Mouse (Mus musculus) heart, postnatal 0 days (tissue): ENCODE measurements around the gene Cdk14. TPM values are rescaled to one million over a fixed set of nuclear protein-coding genes. Genes with fewer than 3 reads are reported as not detected.

Experiments
- ATAC-seq: fragments of 200-750 bp; cut with Nextera tagmentation; 2 replicates; pipeline ENCODE4 v1.8.0; 2017; ENCODE audit warnings: low read depth, moderate number of reproducible peaks, moderate library complexity; ENCODE audit not compliant: insufficient read depth
- DNase-seq: peaks from one replicate; pipeline ENCODE4 v3.0.0-alpha.2; 2016; ENCODE audit warnings: low spot score
- H3K27ac ChIP-seq: fragments of 300-500 bp; sonication (generic); 2 replicates; pipeline ENCODE4 v1.5.1; 2014; ENCODE audit warnings: low read depth, mild to moderate bottlenecking
- H3K27me3 ChIP-seq: fragments of 300-500 bp; sonication (generic); 2 replicates; pipeline ENCODE4 v1.6.1; 2014; ENCODE audit warnings: low read length, mixed read lengths; ENCODE audit not compliant: control insufficient read depth, insufficient read depth
- H3K36me3 ChIP-seq: fragments of 300-500 bp; sonication (generic); replicated peaks from 2 replicates; pipeline ENCODE4 v1.6.1; 2014; ENCODE audit warnings: low read length, mixed read lengths; ENCODE audit not compliant: control insufficient read depth, insufficient read depth
- H3K4me1 ChIP-seq: fragments of 300-500 bp; sonication (generic); 2 replicates; pipeline ENCODE4 v1.6.1; 2014; ENCODE audit warnings: antibody characterized with exemption; ENCODE audit not compliant: control insufficient read depth, insufficient read depth
- H3K4me2 ChIP-seq: fragments of 300-500 bp; sonication (generic); 2 replicates; pipeline ENCODE4 v1.6.1; 2014; ENCODE audit warnings: low read depth, mild to moderate bottlenecking, low read length, moderate library complexity
- H3K4me3 ChIP-seq: fragments of 300-500 bp; sonication (generic); 2 replicates; pipeline ENCODE4 v1.5.1; 2014; ENCODE audit warnings: low read depth, low read length
- H3K9ac ChIP-seq: fragments of 300-500 bp; sonication (generic); replicated peaks from 2 replicates; pipeline ENCODE4 v1.6.1; 2014; ENCODE audit warnings: low read depth, low read length, mixed read lengths
- H3K9me3 ChIP-seq: fragments of 300-500 bp; sonication (generic); replicated peaks from 2 replicates; pipeline ENCODE4 v1.6.1; 2016; ENCODE audit warnings: low read length; ENCODE audit not compliant: control insufficient read depth
- CTCF ChIP-seq: IDR thresholded peaks from 2 replicates; pipeline ENCODE4 v1.5.1; 2016; ENCODE audit warnings: antibody characterized with exemption, control low read depth, low read depth
- EP300 ChIP-seq: IDR thresholded peaks from 2 replicates; pipeline ENCODE4 v1.6.1; 2016; ENCODE audit warnings: antibody characterized with exemption, low read depth
- WGBS: fragments of 180-500 bp; shearing (Covaris S2); extraction: QIAGEN DNeasy Blood & Tissue Kit; methylation state at CpG from one replicate; pipeline ENCODE4 v1.1.7; 2014; 5-methylcytosine and 5-hydroxymethylcytosine counted together
- polyA plus RNA-seq: library from polyadenylated mRNA; unstranded; fragments of >200 nt; fragmentation: Nextera tagmentation; extraction: Ambion mirVana; gene quantifications from 2 replicates; pipeline ENCODE4 v1.2.1, GENCODE M21; 2015
- total RNA-seq: library from RNA; depleted of rRNA; stranded (reverse); fragments of >200 nt; gene quantifications from 2 replicates; pipeline ENCODE4 v1.2.3, GENCODE M21; 2014; ENCODE audit warnings: low replicate concordance

Gene Cdk14
- total and polyA plus RNA-seq, 2 experiments from 2014 or later, result 5.8 to 17.5 TPM

GRCm38 (mm10) chr5:4898241-4898640, 521.9 kb downstream of the Cdk14 start:
- no peak for ATAC-seq
- Histone ChIP-seq H3K27me3 (no peaks in the 10 kb centered on the region), H3K27ac (no peak overlapping the region), H3K4me3 (no peak overlapping the region), H3K36me3 (no peaks in the 10 kb centered on the region), H3K4me1 (no peaks in the 10 kb centered on the region), H3K9me3 (no peaks in the 10 kb centered on the region), H3K9ac (no peak overlapping the region), H3K4me2 (no peak overlapping the region)
- TF ChIP-seq EP300, result no peak
- no peak for TF ChIP-seq CTCF
- no peak for DNase-seq
- WGBS, result 88% methylated on average over 2 of the region's 2 CpGs

GRCm38 (mm10) chr5:4894988-4895387, 525.1 kb downstream of the Cdk14 start:
- H3K27ac ChIP-seq, result no peak overlapping the region

GRCm38 (mm10) chr5:4893852-4894207, 526.3 kb downstream of the Cdk14 start:
- no peak overlapping the region for H3K4me2 ChIP-seq
- H3K27ac ChIP-seq, result no peak overlapping the region
- DNase-seq (no peak), ATAC-seq (no peak)
- no peaks in the 10 kb centered on the region for H3K4me1 ChIP-seq
- no peak overlapping the region for H3K9ac ChIP-seq
- TF ChIP-seq CTCF, result no peak
- TF ChIP-seq EP300, result no peak
- 65% methylated on average over 5 of the region's 5 CpGs for WGBS
- H3K27me3 ChIP-seq, result no peaks in the 10 kb centered on the region
- no peaks in the 10 kb centered on the region for H3K36me3 ChIP-seq
- H3K9me3 ChIP-seq, result no peaks in the 10 kb centered on the region
- no peak overlapping the region for H3K4me3 ChIP-seq

More at GRCm38 (mm10) chr5:4894988-4895387, 525.1 kb downstream of the Cdk14 start:
- Histone ChIP-seq H3K9me3 (no peaks in the 10 kb centered on the region), H3K27me3 (no peaks in the 10 kb centered on the region), H3K9ac (no peak overlapping the region), H3K4me2 (no peak overlapping the region), H3K4me1 (no peaks in the 10 kb centered on the region), H3K36me3 (no peaks in the 10 kb centered on the region), H3K4me3 (no peak overlapping the region)
- ATAC-seq (no peak), DNase-seq (no peak)
- no peak for TF ChIP-seq EP300
- no peak for TF ChIP-seq CTCF
- 83% methylated on average over 3 of the region's 3 CpGs for WGBS

DNA sequence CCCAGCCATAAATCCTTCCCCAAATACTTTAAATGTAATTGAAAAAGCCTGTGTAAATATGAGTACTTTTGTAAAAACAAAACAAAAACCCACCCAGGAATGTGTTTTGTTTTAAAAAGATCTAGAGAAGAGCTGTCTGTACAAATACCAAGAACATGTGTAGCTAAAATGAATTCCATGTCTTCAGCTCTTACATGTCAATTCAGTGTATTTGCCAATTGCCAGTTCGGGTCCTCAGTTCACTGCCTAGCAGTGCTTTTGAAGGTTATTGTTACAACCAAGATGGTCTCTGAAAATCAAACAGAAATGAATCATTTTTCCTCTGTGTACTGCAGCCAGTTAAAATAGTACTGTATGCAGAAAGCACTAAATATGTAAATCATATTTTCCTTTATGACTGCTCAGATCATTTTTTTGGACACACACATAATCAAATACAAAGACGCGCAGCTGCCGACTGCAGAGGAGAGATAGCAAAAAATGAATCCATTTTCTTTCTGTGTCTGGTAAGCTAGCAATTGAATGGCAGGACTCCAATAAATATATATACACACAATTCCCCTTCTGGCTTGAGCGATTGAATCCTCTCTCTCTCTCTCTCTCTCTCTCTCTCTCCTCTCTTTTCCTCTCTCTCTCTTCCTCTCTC, 526.8 kb downstream of the Cdk14 start:
- TF ChIP-seq CTCF (no peak), EP300 (no peak)
- no peak overlapping the region for H3K4me3 ChIP-seq
- DNase-seq, result no peak
- no peak for ATAC-seq
- no peaks in the 10 kb centered on the region for H3K27me3 ChIP-seq
- H3K9me3 ChIP-seq, result no peaks in the 10 kb centered on the region
- H3K27ac ChIP-seq, result no peak overlapping the region
- H3K36me3 ChIP-seq, result no peaks in the 10 kb centered on the region
- no peak overlapping the region for H3K9ac ChIP-seq
- H3K4me2 ChIP-seq, result no peak overlapping the region
- 72% methylated on average over 5 of the region's 5 CpGs for WGBS
- no peaks in the 10 kb centered on the region for H3K4me1 ChIP-seq

GRCm38 (mm10) chr5:4892734-4893133, 527.4 kb downstream of the Cdk14 start:
- 67% methylated on average over 4 of the region's 4 CpGs for WGBS
- H3K4me3 ChIP-seq, result no peak overlapping the region
- DNase-seq (no peak), ATAC-seq (no peak)
- no peak overlapping the region for H3K4me2 ChIP-seq
- H3K27ac ChIP-seq, result no peak overlapping the region
- no peaks in the 10 kb centered on the region for H3K9me3 ChIP-seq
- H3K27me3 ChIP-seq, result no peaks in the 10 kb centered on the region
- H3K9ac ChIP-seq, result no peak overlapping the region
- no peaks in the 10 kb centered on the region for H3K36me3 ChIP-seq
- no peaks in the 10 kb centered on the region for H3K4me1 ChIP-seq
- TF ChIP-seq EP300 (no peak), CTCF (no peak)
